Mouse (Mus musculus) G1E (cell line): Measurements from ENCODE around the gene Rpain.

Experiments used
- CTCF ChIP-seq: IDR thresholded peaks from 2 replicates; pipeline ENCODE4 v1.5.1; 2012; ENCODE audit warnings: low read depth, low read length, inconsistent platforms, mixed read lengths
- GATA1 ChIP-seq: IDR thresholded peaks from 2 replicates; pipeline ENCODE4 v1.6.1; 2012; ENCODE audit warnings: borderline replicate concordance, low read length, inconsistent platforms, mixed read lengths

GRCm38 (mm10) chr11:70954711-70955110 lies 15.3 kb upstream of the Rpain start:
- TF ChIP-seq CTCF (no peak), GATA1 (no peak)
